Mouse (Mus musculus) megakaryocyte, embryonic 14.5 days (primary cell): Measurements from ENCODE around the gene Lemd1. TPM values are rescaled to one million over a fixed set of nuclear protein-coding genes. Genes with fewer than 3 reads are reported as not detected.

Experiments used
- H3K27me3 ChIP-seq: replicated peaks from 2 replicates; pipeline ENCODE3; 2012; ENCODE audit warnings: inconsistent platforms
- H3K36me3 ChIP-seq: replicated peaks from 2 replicates; pipeline ENCODE3; 2012; ENCODE audit warnings: low read length, inconsistent platforms, mixed read lengths
- H3K4me1 ChIP-seq: 2 replicates; pipeline ENCODE4 v1.6.1; 2012; ENCODE audit warnings: inconsistent platforms
- H3K4me3 ChIP-seq: replicated peaks from 2 replicates; pipeline ENCODE3; 2012; ENCODE audit warnings: moderate library complexity, mild to moderate bottlenecking, inconsistent platforms
- H3K9me3 ChIP-seq: 2 replicates; pipeline ENCODE4 v1.6.1; 2012; ENCODE audit warnings: inconsistent platforms
- FLI1 ChIP-seq: IDR thresholded peaks from 2 replicates; pipeline ENCODE4 v1.6.1; 2012; ENCODE audit warnings: low read length, inconsistent platforms, mixed read lengths
- GATA1 ChIP-seq: IDR thresholded peaks from 3 replicates; pipeline ENCODE4 v1.6.1; 2012; ENCODE audit warnings: mixed read lengths, low read length, inconsistent platforms, borderline replicate concordance
- polyA plus RNA-seq: library from polyadenylated mRNA; stranded (reverse); fragments of >175 nt; gene quantifications from 2 replicates; pipeline ENCODE4 v1.2.3, GENCODE M21; 2012; ENCODE audit warnings: low replicate concordance; ENCODE audit not compliant: insufficient read depth

Lemd1 gene
- polyA plus RNA-seq, 1 experiment = not detected

DNA sequence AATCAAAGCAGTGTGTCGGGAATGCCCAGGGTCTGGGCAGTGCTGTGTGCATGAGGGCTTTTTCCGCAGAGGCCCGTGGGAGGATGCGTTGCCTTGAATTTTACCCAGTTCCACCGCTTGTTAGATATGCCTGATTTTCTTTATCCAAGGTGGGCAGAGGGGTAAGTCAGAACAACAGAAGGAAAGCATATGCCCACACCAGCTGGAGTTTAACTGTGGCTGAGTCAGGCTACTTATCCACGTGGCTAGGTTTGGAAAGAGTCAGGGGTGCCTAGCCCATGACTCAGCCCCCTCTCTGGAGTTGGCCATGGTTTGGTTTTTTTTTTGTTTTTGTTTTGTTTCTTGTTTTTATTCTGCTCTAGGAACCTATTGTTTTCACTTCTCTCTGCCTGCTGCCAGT, 8.0 kb downstream of the Lemd1 start:
- H3K4me1 ChIP-seq = no peaks in the 10 kb centered on the region; the same call in 1 of the 2 replicates
- H3K9me3 ChIP-seq = no peaks in the 10 kb centered on the region
- no peak for TF ChIP-seq FLI1
- no peak for TF ChIP-seq GATA1
- no peak overlapping the region for H3K4me3 ChIP-seq
- peaks cover 99% of the 10 kb centered on the region for H3K27me3 ChIP-seq
- no peaks in the 10 kb centered on the region for H3K36me3 ChIP-seq

GRCm38 (mm10) chr1:132199934-132200333, 8.7 kb downstream of the Lemd1 start:
- H3K4me1 ChIP-seq = no peaks in the 10 kb centered on the region; the same call in 1 of the 2 replicates
- H3K9me3 ChIP-seq = no peaks in the 10 kb centered on the region
- TF ChIP-seq FLI1 (no peak), GATA1 (no peak)
- H3K27me3 ChIP-seq = peaks cover 99% of the 10 kb centered on the region
- H3K36me3 ChIP-seq = no peaks in the 10 kb centered on the region
- H3K4me3 ChIP-seq = no peak overlapping the region

DNA sequence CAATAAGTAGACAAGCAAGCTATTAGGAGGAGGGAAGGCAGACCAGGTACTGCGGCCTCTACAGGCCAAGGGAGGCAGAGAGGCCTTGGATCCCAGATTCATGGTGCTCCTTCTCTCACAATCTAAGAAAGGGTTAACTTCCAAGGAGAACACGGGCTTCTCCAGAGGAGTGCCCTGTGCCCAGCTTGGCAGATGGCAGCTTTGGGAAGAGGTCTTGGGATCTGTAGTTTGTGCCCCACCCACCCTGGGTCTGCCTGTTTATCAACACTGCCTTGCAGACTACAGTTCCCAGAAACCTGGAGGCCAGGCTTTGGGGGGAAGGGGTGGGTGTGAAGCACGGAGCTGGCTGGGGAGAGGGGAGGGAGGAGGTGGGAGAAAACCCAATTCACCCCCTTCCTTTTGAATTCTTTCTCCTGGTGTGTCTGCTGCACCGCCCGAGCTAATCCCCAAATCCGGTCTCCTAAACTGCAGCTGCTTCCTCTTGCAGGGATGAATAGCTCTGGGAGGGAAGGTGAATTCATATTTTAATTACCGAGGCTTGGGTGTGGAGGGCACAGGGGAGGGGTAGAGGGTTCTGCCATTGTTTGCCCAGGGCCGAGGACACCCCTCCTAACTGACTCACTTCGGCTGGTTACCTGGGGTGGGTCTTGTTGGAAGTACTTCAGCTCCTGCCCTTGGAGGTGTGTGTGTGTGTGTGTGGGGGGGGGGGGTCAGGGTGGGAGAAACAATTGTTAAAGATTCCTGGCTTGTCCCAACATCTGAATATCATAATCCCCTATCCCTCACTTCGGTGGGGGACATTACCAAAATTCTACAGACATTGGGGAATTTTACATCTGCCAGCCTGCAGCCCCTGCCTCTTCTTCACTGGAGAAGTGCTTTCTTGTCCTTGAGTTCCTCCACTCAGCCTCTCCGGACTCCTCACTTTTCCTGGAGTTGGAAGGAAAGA, 9.6 kb downstream of the Lemd1 start:
- Histone ChIP-seq H3K36me3 (no peaks in the 10 kb centered on the region), H3K27me3 (peaks cover 99% of the 10 kb centered on the region), H3K9me3 (no peaks in the 10 kb centered on the region), H3K4me3 (no peak overlapping the region), H3K4me1 (peaks cover 2% of the 10 kb centered on the region)
- TF ChIP-seq GATA1 (no peak), FLI1 (no peak)

GRCm38 (mm10) chr1:132201511-132201860, 10.3 kb downstream of the Lemd1 start:
- Histone ChIP-seq H3K27me3 (peaks cover 99% of the 10 kb centered on the region), H3K36me3 (no peaks in the 10 kb centered on the region), H3K4me1 (peaks cover 9% of the 10 kb centered on the region), H3K9me3 (no peaks in the 10 kb centered on the region), H3K4me3 (no peak overlapping the region)
- TF ChIP-seq FLI1 (no peak), GATA1 (no peak)

DNA sequence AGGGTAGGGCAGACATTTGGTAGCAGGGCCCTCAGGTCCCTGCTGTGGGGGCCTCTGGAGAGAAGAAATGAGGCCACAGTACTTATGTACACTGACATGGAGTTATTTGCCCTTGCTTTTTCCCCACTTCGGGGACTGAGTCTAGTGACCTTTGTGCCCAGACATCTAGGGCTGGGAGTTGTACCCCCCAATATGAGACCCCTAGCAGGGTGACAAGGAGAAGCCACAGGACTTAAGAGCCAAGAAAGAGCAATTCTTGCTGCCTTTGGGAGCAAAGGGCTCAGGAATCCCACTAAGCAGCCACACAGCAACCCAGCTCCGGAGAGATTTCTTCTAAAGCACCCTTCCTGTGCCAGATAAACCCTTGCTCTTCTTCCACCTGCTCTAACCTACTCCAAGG, 10.7 kb downstream of the Lemd1 start:
- TF ChIP-seq GATA1 = no peak
- TF ChIP-seq FLI1 = no peak
- Histone ChIP-seq H3K9me3 (no peaks in the 10 kb centered on the region), H3K4me1 (peaks cover 9% of the 10 kb centered on the region), H3K4me3 (no peak overlapping the region), H3K36me3 (no peaks in the 10 kb centered on the region), H3K27me3 (peaks cover 99% of the 10 kb centered on the region)

DNA sequence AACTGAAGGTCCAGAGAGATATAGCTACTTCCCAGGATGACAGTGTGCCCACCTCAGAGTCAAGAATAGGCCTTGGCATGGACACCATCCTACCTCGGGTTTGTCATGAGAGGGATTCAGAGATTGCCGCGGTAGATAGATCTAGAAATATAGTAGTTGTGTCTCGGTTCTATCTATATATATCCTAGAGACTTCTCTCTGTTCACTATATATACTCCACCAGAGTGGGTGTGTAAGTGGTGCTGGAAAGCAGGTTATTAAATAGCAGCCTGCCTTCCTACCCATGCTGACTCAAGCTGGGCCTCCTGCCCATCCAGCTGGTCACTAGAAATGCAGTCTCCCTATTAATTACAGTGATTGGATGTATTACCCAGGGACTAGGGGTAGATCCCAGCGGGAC, 11.5 kb downstream of the Lemd1 start:
- TF ChIP-seq GATA1 (no peak), FLI1 (no peak)
- no peaks in the 10 kb centered on the region for H3K36me3 ChIP-seq
- H3K27me3 ChIP-seq = peaks cover 99% of the 10 kb centered on the region
- H3K4me3 ChIP-seq = no peak overlapping the region
- peaks cover 9% of the 10 kb centered on the region for H3K4me1 ChIP-seq
- H3K9me3 ChIP-seq = no peaks in the 10 kb centered on the region

DNA sequence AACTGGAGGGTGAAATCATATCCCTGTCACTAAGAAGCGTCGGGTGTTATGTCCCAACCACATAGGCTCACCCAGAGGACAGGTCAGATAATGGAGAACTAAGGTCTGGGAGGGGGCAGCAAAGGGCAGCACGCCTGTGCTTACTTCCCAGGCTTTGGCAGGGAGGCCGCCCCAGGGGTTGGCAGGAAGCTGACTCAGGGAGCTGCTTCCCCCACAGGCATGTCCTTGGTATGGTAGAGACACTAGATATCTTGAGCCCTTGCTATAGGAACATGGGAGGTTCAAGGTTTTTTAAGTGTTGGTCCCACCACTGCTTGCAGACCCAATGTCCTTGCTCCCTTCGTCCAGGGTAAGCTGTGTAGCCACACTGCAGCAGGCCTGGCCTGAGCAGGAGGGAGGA, 14.7 kb downstream of the Lemd1 start:
- Histone ChIP-seq H3K9me3 (no peaks in the 10 kb centered on the region), H3K4me1 (peaks cover 9% of the 10 kb centered on the region), H3K27me3 (peaks cover 99% of the 10 kb centered on the region), H3K4me3 (no peak overlapping the region), H3K36me3 (no peaks in the 10 kb centered on the region)
- no peak for TF ChIP-seq FLI1
- no peak for TF ChIP-seq GATA1

DNA sequence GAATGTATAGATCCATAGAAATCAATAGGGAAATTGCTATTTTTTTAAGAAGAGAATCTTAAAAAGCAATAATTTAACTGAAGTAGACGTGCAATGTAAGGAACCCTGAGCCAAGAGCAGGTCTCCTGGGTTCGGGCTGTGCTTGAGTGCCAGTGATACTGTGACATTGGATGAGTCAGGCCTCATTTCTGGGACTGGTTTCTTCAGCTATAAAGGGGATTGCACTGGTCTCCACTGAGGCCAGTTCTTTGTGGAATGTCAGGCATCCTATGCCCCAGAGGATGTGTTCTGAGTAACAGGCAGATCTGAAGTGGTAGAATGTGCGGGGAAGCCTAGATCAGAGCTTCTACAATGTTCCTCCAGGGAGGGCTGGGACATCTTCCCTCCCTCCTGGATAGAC, 15.6 kb downstream of the Lemd1 start:
- H3K9me3 ChIP-seq = no peaks in the 10 kb centered on the region
- peaks cover 99% of the 10 kb centered on the region for H3K27me3 ChIP-seq
- TF ChIP-seq GATA1 (no peak), FLI1 (no peak)
- H3K4me1 ChIP-seq = peaks cover 10% of the 10 kb centered on the region
- no peak overlapping the region for H3K4me3 ChIP-seq
- H3K36me3 ChIP-seq = no peaks in the 10 kb centered on the region

- H3K4me1 ChIP-seq = peaks cover 18% of the 10 kb centered on the region
- no peaks in the 10 kb centered on the region for H3K36me3 ChIP-seq
- TF ChIP-seq GATA1 (no peak), FLI1 (no peak)
- H3K4me3 ChIP-seq = no peak overlapping the region
- peaks cover 99% of the 10 kb centered on the region for H3K27me3 ChIP-seq
- H3K9me3 ChIP-seq = no peaks in the 10 kb centered on the region
These were observed 16.9 kb downstream of the Lemd1 start for GRCm38 (mm10) chr1:132208154-132208553.

- Histone ChIP-seq H3K9me3 (no peaks in the 10 kb centered on the region), H3K36me3 (no peaks in the 10 kb centered on the region), H3K4me1 (peaks cover 18% of the 10 kb centered on the region), H3K27me3 (peaks cover 92% of the 10 kb centered on the region), H3K4me3 (no peak overlapping the region)
- no peak for TF ChIP-seq GATA1
- TF ChIP-seq FLI1 = no peak
These were observed 18.2 kb downstream of the Lemd1 start for GRCm38 (mm10) chr1:132209400-132209799.
